Mouse (Mus musculus) embryonic facial prominence, embryonic 14.5 days (tissue): ENCODE measurements at regions not wholly inside any gene's neighbourhood (a gene's known extent, or its start where the extent isn't known, plus 50 kb on each side); places are given as distances from the start of the nearest gene placed in this dataset.

Experiments used
- ATAC-seq: fragments of 200-750 bp; cut with Nextera tagmentation; 2 replicates; pipeline ENCODE4 v1.8.0; 2017; ENCODE audit warnings: low read depth, moderate number of reproducible peaks, moderate TSS enrichment
- DNase-seq: peaks from one replicate; pipeline ENCODE4 v3.0.0-alpha.2; 2015; ENCODE audit warnings: low spot score
- H3K27ac ChIP-seq: fragments of 300-500 bp; sonication (generic); replicated peaks from 2 replicates; pipeline ENCODE4 v1.5.1; 2014; ENCODE audit warnings: low read depth, mild to moderate bottlenecking, low read length, moderate library complexity
- H3K27me3 ChIP-seq: fragments of 300-500 bp; sonication (generic); replicated peaks from 2 replicates; pipeline ENCODE4 v1.6.1; 2014; ENCODE audit warnings: low read length; ENCODE audit not compliant: control insufficient read depth, insufficient read depth
- H3K36me3 ChIP-seq: fragments of 300-500 bp; sonication (generic); 2 replicates; pipeline ENCODE4 v1.6.1; 2014; ENCODE audit warnings: low read length, mixed read lengths; ENCODE audit not compliant: control insufficient read depth, insufficient read depth
- H3K4me1 ChIP-seq: fragments of 300-500 bp; sonication (generic); 2 replicates; pipeline ENCODE4 v1.6.1; 2014; ENCODE audit warnings: antibody characterized with exemption, low read length; ENCODE audit not compliant: control insufficient read depth, insufficient read depth
- H3K4me2 ChIP-seq: fragments of 300-500 bp; sonication (generic); 2 replicates; pipeline ENCODE4 v1.6.1; 2014; ENCODE audit warnings: low read depth, mild to moderate bottlenecking, low read length, moderate library complexity, mixed read lengths
- H3K4me3 ChIP-seq: fragments of 300-500 bp; sonication (generic); 2 replicates; pipeline ENCODE4 v1.5.1; 2014; ENCODE audit warnings: low read depth, mild to moderate bottlenecking, low read length
- H3K9ac ChIP-seq: fragments of 300-500 bp; sonication (generic); 2 replicates; pipeline ENCODE4 v1.6.1; 2014; ENCODE audit warnings: low read depth, mild to moderate bottlenecking, low read length, moderate library complexity, mixed read lengths
- H3K9me3 ChIP-seq: fragments of 300-500 bp; sonication (generic); 2 replicates; pipeline ENCODE4 v1.6.1; 2016; ENCODE audit warnings: low read length; ENCODE audit not compliant: control insufficient read depth
- WGBS: fragments of 180-500 bp; shearing (Covaris S2); extraction: QIAGEN DNeasy Blood & Tissue Kit; methylation state at CpG from one replicate; pipeline ENCODE4 v1.1.7; 2014; 5-methylcytosine and 5-hydroxymethylcytosine counted together

DNA sequence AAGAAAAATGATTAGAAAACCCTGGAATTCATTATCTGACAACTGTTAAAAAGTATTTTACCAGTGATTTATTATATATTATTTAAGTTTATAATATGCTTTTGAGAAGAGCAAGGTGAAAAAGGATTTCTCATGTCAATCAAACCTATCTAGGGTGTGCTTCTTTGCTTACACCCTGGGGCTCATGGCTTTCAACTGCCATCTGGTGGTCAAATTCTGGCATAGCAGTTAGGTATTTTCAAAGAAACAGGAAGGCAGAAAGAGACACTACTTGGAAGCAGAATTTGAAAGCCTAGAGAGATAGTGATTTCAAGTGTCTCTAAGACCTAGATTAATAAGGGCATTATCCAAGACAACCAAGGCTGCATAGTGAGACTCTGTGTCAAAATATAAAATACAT is 167.8 kb upstream of the Amot start:
- no peaks in the 10 kb centered on the region for H3K27me3 ChIP-seq
- no peak overlapping the region for H3K4me2 ChIP-seq
- no peaks in the 10 kb centered on the region for H3K36me3 ChIP-seq
- no peak overlapping the region for H3K27ac ChIP-seq
- DNase-seq = peak; percentile 2
- no peaks in the 10 kb centered on the region for H3K4me1 ChIP-seq
- H3K9me3 ChIP-seq = no peaks in the 10 kb centered on the region
- no peak overlapping the region for H3K4me3 ChIP-seq
- ATAC-seq = no peak
- no peak overlapping the region for H3K9ac ChIP-seq

DNA sequence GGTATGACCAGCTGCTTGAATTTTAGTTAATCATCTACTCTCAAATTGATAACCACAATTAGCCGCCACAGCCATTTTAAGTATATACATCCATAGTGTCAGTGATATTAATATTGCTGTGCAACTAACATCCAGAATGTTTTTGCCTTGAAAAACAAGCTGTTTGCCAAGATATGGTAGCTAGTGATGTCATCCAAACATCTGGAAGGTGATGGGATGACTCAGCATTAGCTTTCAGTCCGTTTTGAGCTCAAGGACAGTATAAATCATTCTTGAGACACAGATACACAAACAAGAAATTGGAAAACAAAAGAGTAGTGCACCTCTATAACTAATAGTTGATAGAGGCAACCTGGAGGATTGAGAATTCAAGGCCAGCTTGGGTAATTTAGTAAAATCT is 146.7 kb upstream of the Amot start:
- no peak overlapping the region for H3K4me3 ChIP-seq
- WGBS = 76% methylated on average over 2 of the region's 2 CpGs
- no peak overlapping the region for H3K9ac ChIP-seq
- DNase-seq = no peak
- no peaks in the 10 kb centered on the region for H3K27me3 ChIP-seq
- no peak overlapping the region for H3K27ac ChIP-seq
- H3K36me3 ChIP-seq = no peaks in the 10 kb centered on the region
- no peak for ATAC-seq
- H3K4me2 ChIP-seq = no peak overlapping the region
- H3K9me3 ChIP-seq = no peaks in the 10 kb centered on the region
- no peaks in the 10 kb centered on the region for H3K4me1 ChIP-seq

DNA sequence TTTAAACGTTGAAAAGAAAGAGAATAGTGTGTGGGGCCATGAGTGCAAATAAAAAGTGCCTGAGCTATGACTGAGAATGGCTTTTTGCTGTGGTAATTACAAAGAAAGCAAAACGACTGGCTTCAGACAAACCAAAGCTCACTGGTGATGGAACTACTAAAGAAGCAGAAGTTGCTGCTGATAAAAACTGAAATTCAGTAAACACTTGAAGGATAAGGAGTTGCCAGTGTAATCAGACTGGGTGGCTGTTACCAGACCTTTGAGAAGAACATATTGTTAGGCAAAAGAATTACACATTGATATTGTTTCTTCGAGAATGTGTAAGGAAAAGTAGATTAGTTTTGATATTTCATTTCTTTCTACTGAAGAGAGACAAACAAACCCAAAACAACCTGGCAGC is 114.7 kb upstream of the Amot start:
- 54% methylated on average over 3 of the region's 3 CpGs for WGBS
- no peak overlapping the region for H3K4me3 ChIP-seq
- H3K9me3 ChIP-seq = no peaks in the 10 kb centered on the region
- H3K27me3 ChIP-seq = no peaks in the 10 kb centered on the region
- H3K9ac ChIP-seq = no peak overlapping the region
- H3K4me1 ChIP-seq = no peaks in the 10 kb centered on the region
- no peak overlapping the region for H3K27ac ChIP-seq
- DNase-seq (no peak), ATAC-seq (no peak)
- no peak overlapping the region for H3K4me2 ChIP-seq
- no peaks in the 10 kb centered on the region for H3K36me3 ChIP-seq

- H3K9ac ChIP-seq = no peak overlapping the region
- WGBS = 90% methylated on average over 10 of the region's 10 CpGs
- H3K4me2 ChIP-seq = no peak overlapping the region
- ATAC-seq = no peak
- H3K36me3 ChIP-seq = no peaks in the 10 kb centered on the region
- no peak overlapping the region for H3K27ac ChIP-seq
- H3K9me3 ChIP-seq = no peaks in the 10 kb centered on the region
- H3K4me1 ChIP-seq = no peaks in the 10 kb centered on the region
- H3K4me3 ChIP-seq = no peak overlapping the region
- H3K27me3 ChIP-seq = no peaks in the 10 kb centered on the region
- no peak for DNase-seq
Observed at GRCm38 (mm10) chrX:145602085-145602484, 97.1 kb upstream of the Amot start.

- no peaks in the 10 kb centered on the region for H3K9me3 ChIP-seq
- no peaks in the 10 kb centered on the region for H3K4me1 ChIP-seq
- H3K4me2 ChIP-seq = no peak overlapping the region
- 55% methylated on average over 1 of the region's 1 CpGs for WGBS
- H3K4me3 ChIP-seq = no peak overlapping the region
- H3K27ac ChIP-seq = no peak overlapping the region
- no peak overlapping the region for H3K9ac ChIP-seq
- ATAC-seq = no peak
- H3K27me3 ChIP-seq = no peaks in the 10 kb centered on the region
- no peak for DNase-seq
- no peaks in the 10 kb centered on the region for H3K36me3 ChIP-seq
Observed at GRCm38 (mm10) chrX:145590733-145591132, 85.8 kb upstream of the Amot start.

- ATAC-seq = no peak; the same call in 1 of the 2 replicates
Observed at GRCm38 (mm10) chrX:145567528-145567927, 62.5 kb upstream of the Amot start.

DNA sequence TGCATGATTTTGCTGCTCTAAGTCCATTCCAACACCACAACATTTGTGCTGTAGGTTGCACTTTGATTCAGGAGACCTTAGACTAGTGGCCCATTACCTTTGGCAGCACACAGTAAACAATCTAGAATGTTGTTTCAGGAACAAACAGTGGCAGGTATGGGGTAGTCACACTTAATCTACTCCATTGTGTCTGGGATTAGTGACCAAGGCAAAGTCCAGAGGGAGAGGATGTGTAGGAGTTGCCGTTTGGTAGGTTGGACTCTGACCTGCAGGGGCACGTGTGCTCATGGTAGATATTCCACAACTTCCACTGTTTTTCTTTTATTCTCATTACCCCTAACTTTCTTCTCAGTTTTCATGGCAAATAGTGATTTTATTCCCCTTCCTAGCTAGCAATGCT is 62.1 kb upstream of the Amot start:
- DNase-seq (no peak), ATAC-seq (no peak)
- no peaks in the 10 kb centered on the region for H3K27me3 ChIP-seq
- no peaks in the 10 kb centered on the region for H3K9me3 ChIP-seq
- no peaks in the 10 kb centered on the region for H3K36me3 ChIP-seq
- H3K4me2 ChIP-seq = no peak overlapping the region
- no peak overlapping the region for H3K27ac ChIP-seq
- no peak overlapping the region for H3K4me3 ChIP-seq
- H3K9ac ChIP-seq = no peak overlapping the region
- 72% methylated on average over 2 of the region's 2 CpGs for WGBS
- no peaks in the 10 kb centered on the region for H3K4me1 ChIP-seq

More at GRCm38 (mm10) chrX:145567528-145567927, 62.5 kb upstream of the Amot start:
- H3K4me3 ChIP-seq = no peak overlapping the region
- no peaks in the 10 kb centered on the region for H3K9me3 ChIP-seq
- H3K27me3 ChIP-seq = no peaks in the 10 kb centered on the region
- DNase-seq = no peak
- H3K36me3 ChIP-seq = no peaks in the 10 kb centered on the region
- no peak overlapping the region for H3K9ac ChIP-seq
- no peak overlapping the region for H3K27ac ChIP-seq
- no peaks in the 10 kb centered on the region for H3K4me1 ChIP-seq
- no peak overlapping the region for H3K4me2 ChIP-seq
- WGBS = 67% methylated on average over 3 of the region's 3 CpGs

GRCm38 (mm10) chrX:145558881-145559280 is 53.9 kb upstream of the Amot start:
- Histone ChIP-seq H3K4me1 (no peaks in the 10 kb centered on the region), H3K27ac (no peak overlapping the region), H3K9ac (no peak overlapping the region), H3K36me3 (no peaks in the 10 kb centered on the region), H3K4me3 (no peak overlapping the region), H3K9me3 (no peaks in the 10 kb centered on the region), H3K27me3 (no peaks in the 10 kb centered on the region), H3K4me2 (no peak overlapping the region)
- no peak for ATAC-seq
- DNase-seq = no peak
- WGBS = 72% methylated on average over 1 of the region's 1 CpGs
